Mouse (Mus musculus) hindbrain, embryonic 14.5 days (tissue): ENCODE data around the gene Sec61g. TPM values are rescaled to one million over a fixed set of nuclear protein-coding genes. Genes with fewer than 3 reads are reported as not detected.
"Not testable (repeated sequence)": the region's sequence is repeated elsewhere in the genome, so short reads cannot be mapped to it uniquely, and the experiment has no call there.

Experiments used
- ATAC-seq: fragments of 200-750 bp; cut with Nextera tagmentation; 2 replicates; pipeline ENCODE4 v1.8.0; 2017; ENCODE audit warnings: moderate number of reproducible peaks, mild to moderate bottlenecking, moderate TSS enrichment, moderate library complexity; ENCODE audit not compliant: low FRiP score
- DNase-seq: peaks from one replicate; pipeline ENCODE4 v3.0.0-alpha.2; 2015; ENCODE audit warnings: low spot score
- H3K27ac ChIP-seq: fragments of 300-500 bp; sonication (generic); 2 replicates; pipeline ENCODE4 v1.5.1; 2014; ENCODE audit warnings: mild to moderate bottlenecking, moderate library complexity
- H3K27me3 ChIP-seq: fragments of 300-500 bp; sonication (generic); 2 replicates; pipeline ENCODE4 v1.6.1; 2014; ENCODE audit warnings: mild to moderate bottlenecking, low read length, mixed read lengths; ENCODE audit not compliant: control insufficient read depth, insufficient read depth
- H3K36me3 ChIP-seq: fragments of 300-500 bp; sonication (generic); replicated peaks from 2 replicates; pipeline ENCODE4 v1.6.1; 2014; ENCODE audit not compliant: control insufficient read depth, insufficient read depth
- H3K4me1 ChIP-seq: fragments of 300-500 bp; sonication (generic); replicated peaks from 2 replicates; pipeline ENCODE4 v1.6.1; 2014; ENCODE audit warnings: antibody characterized with exemption, low read length, mixed read lengths; ENCODE audit not compliant: control insufficient read depth, insufficient read depth
- H3K4me2 ChIP-seq: fragments of 300-500 bp; sonication (generic); replicated peaks from 2 replicates; pipeline ENCODE4 v1.6.1; 2014; ENCODE audit warnings: mild to moderate bottlenecking, moderate library complexity
- H3K4me3 ChIP-seq: fragments of 300-500 bp; sonication (generic); replicated peaks from 2 replicates; pipeline ENCODE4 v1.5.1; 2014; ENCODE audit warnings: mild to moderate bottlenecking, low read length
- H3K9ac ChIP-seq: fragments of 300-500 bp; sonication (generic); 2 replicates; pipeline ENCODE4 v1.6.1; 2014
- H3K9me3 ChIP-seq: fragments of 300-500 bp; sonication (generic); 2 replicates; pipeline ENCODE4 v1.6.1; 2016; ENCODE audit warnings: low read length; ENCODE audit not compliant: control insufficient read depth
- WGBS: fragments of 180-500 bp; shearing (Covaris S2); extraction: QIAGEN DNeasy Blood & Tissue Kit; methylation state at CpG from one replicate; pipeline ENCODE4 v1.1.7; 2014; 5-methylcytosine and 5-hydroxymethylcytosine counted together
- polyA plus RNA-seq: library from polyadenylated mRNA; unstranded; fragments of >200 nt; fragmentation: Nextera tagmentation; extraction: Ambion mirVana; gene quantifications from 2 replicates; pipeline ENCODE4 v1.2.1, GENCODE M21; 2014

The Sec61g gene
- polyA plus RNA-seq, 1 experiment from 2014 or later, result 25.9 TPM

GRCm38 (mm10) chr11:16525724-16526123 is 17.4 kb upstream of the Sec61g start:
- H3K27ac ChIP-seq, result no peak overlapping the region
- no peak overlapping the region for H3K4me3 ChIP-seq
- H3K9me3 ChIP-seq, result no peaks in the 10 kb centered on the region
- H3K9ac ChIP-seq, result no peak overlapping the region
- no peaks in the 10 kb centered on the region for H3K36me3 ChIP-seq
- ATAC-seq (no peak), DNase-seq (no peak)
- H3K4me1 ChIP-seq, result no peaks in the 10 kb centered on the region
- no peaks in the 10 kb centered on the region for H3K27me3 ChIP-seq
- WGBS, result 56% methylated on average over 2 of the region's 2 CpGs
- H3K4me2 ChIP-seq, result no peak overlapping the region

- ATAC-seq (peak; percentile 69; the same call in 1 of the 2 replicates), DNase-seq (peak; percentile 90)
- Histone ChIP-seq H3K36me3 (no peaks in the 10 kb centered on the region), H3K4me3 (no peak overlapping the region), H3K4me1 (no peaks in the 10 kb centered on the region), H3K27me3 (no peaks in the 10 kb centered on the region), H3K4me2 (no peak overlapping the region), H3K9ac (no peak overlapping the region), H3K27ac (no peak overlapping the region), H3K9me3 (no peaks in the 10 kb centered on the region)
- WGBS, result 40% methylated on average over 3 of the region's 3 CpGs
These were observed 16.8 kb upstream of the Sec61g start for GRCm38 (mm10) chr11:16524917-16525640.

- H3K4me2 ChIP-seq, H3K36me3 ChIP-seq, H3K9ac ChIP-seq, H3K27ac ChIP-seq, H3K27me3 ChIP-seq, DNase-seq, H3K4me3 ChIP-seq, H3K9me3 ChIP-seq, H3K4me1 ChIP-seq: not testable (repeated sequence)
- 96% methylated on average over 16 of the region's 16 CpGs for WGBS
- 0 out of 2 replicates have a peak, but pooled peaks have one; percentile 17 for ATAC-seq
These were observed 6.8 kb upstream of the Sec61g start for GRCm38 (mm10) chr11:16515081-16515480.

- not testable (repeated sequence) for H3K27ac ChIP-seq, H3K4me3 ChIP-seq, H3K9me3 ChIP-seq, H3K9ac ChIP-seq, DNase-seq, H3K4me2 ChIP-seq, ATAC-seq, H3K4me1 ChIP-seq, H3K36me3 ChIP-seq, H3K27me3 ChIP-seq
- 76% methylated on average over 23 of the region's 23 CpGs for WGBS
These were observed 5.9 kb upstream of the Sec61g start for GRCm38 (mm10) chr11:16514221-16514620.

GRCm38 (mm10) chr11:16507385-16508051 is 766 bp downstream of the Sec61g start:
- DNase-seq, result no peak
- Histone ChIP-seq H3K27ac (peak overlapping the region; percentile 96), H3K9me3 (no peaks in the 10 kb centered on the region), H3K4me1 (peaks cover 14% of the 10 kb centered on the region), H3K4me2 (peak overlapping the region; percentile 73), H3K36me3 (peaks cover 35% of the 10 kb centered on the region), H3K9ac (peak overlapping the region; percentile 95), H3K27me3 (no peaks in the 10 kb centered on the region), H3K4me3 (peak overlapping the region; percentile 66)
- ATAC-seq, result peak; percentile 42; the same call in 1 of the 2 replicates
- WGBS, result 7% methylated on average over 26 of the region's 26 CpGs

- Histone ChIP-seq H3K9ac (no peak overlapping the region), H3K4me1 (peaks cover 14% of the 10 kb centered on the region), H3K36me3 (peaks cover 41% of the 10 kb centered on the region), H3K27me3 (no peaks in the 10 kb centered on the region), H3K4me3 (no peak overlapping the region), H3K27ac (no peak overlapping the region), H3K9me3 (no peaks in the 10 kb centered on the region), H3K4me2 (no peak overlapping the region)
- DNase-seq (no peak), ATAC-seq (no peak)
- WGBS, result 97% methylated on average over 6 of the region's 6 CpGs
These were observed 2.3 kb downstream of the Sec61g start for GRCm38 (mm10) chr11:16505999-16506398.

DNA sequence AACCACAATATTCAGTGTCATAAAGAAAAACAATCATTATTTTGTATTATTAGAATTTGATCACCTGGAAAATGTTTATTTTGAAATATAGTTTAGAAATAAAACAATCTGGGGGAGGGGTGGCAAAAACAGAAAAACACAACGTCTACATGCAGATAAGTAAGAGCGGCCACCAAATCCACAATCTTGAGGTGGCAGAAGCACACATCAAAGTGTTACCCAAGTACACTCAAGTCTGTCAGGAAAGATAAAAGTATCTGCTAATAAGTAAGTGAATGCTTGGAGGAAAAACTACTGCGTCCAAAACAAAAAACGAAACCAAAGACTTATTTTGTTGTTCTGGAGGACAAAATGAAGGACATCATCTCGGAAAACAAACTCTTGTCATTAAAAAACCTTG is 5.1 kb downstream of the Sec61g start:
- no peak for ATAC-seq
- 94% methylated on average over 5 of the region's 5 CpGs for WGBS
- H3K36me3 ChIP-seq, result peaks cover 57% of the 10 kb centered on the region

DNA sequence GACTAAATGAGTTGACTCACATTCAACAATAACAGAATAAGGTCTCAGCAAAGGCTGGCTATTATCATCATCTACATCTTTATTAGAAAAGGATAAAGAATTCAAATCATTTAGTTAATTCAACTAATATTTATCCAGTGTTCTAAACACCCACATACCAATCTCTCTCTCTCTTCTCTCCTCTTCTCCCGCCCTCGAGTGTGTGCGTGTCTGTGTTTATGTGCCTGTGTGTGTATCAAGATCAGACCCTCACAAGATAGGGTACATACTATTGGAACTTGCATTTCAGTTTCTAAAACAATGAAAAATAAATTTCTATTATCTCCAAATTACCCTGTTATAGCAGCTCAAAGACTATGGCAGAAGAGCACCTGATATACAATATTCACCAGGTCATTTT is 5.5 kb downstream of the Sec61g start:
- peaks cover 8% of the 10 kb centered on the region for H3K4me1 ChIP-seq
- no peak overlapping the region for H3K27ac ChIP-seq
- WGBS, result 94% methylated on average over 3 of the region's 3 CpGs
- no peak overlapping the region for H3K4me2 ChIP-seq
- no peaks in the 10 kb centered on the region for H3K9me3 ChIP-seq
- H3K36me3 ChIP-seq, result peaks cover 57% of the 10 kb centered on the region
- no peak overlapping the region for H3K4me3 ChIP-seq
- H3K9ac ChIP-seq, result no peak overlapping the region
- H3K27me3 ChIP-seq, result no peaks in the 10 kb centered on the region
- DNase-seq (no peak), ATAC-seq (no peak)

More for the DNA sequence above, 5.1 kb downstream of the Sec61g start:
- DNase-seq, result no peak
- Histone ChIP-seq H3K9ac (no peak overlapping the region), H3K9me3 (no peaks in the 10 kb centered on the region), H3K4me3 (no peak overlapping the region), H3K27ac (no peak overlapping the region), H3K27me3 (no peaks in the 10 kb centered on the region), H3K4me1 (peaks cover 8% of the 10 kb centered on the region), H3K4me2 (no peak overlapping the region)

DNA sequence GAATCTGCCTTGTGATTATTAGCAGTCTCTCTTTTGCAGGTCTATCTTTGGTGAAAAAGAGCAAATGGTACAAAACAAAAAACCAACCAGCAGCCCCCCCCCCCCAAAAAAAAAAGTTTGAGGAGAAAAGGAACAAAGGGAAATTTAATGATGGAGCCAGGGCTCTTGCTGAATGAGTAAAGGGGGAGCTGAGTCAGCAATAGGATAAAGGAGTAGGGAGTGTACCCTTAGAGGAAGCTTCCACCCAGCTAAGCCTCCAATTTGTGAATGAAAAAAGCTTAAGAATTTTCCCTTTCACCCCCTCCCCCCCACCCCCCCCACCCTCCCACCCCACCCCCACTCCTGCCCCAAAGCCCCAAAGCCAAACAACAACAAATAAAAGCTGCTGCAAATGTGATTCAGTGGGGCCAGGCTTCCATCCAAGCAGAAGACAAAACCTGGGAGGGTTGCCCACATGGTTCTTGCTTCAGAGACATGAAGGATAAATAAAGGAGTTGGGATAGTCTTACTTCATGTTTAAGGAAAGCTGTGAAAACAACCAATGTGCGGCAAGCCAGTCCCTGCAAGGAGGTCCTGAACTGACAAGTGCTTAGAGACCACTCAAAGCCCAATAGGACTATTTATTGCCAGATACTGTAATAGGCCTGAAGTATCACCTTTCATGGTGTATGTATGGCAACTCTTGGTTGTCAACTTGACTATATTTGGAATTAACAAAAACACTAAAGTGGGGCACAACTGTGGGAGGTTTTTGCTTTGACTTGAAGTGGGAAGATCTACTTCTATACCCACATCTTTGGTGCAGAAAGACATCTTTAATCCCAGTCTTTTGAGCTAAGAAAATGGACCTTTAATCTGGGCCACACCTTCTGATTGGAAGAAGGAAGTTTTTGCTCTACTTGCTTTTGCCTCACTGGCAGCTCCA is 9.3 kb downstream of the Sec61g start:
- WGBS, result 50% methylated on average over 1 of the region's 1 CpGs
- H3K9ac ChIP-seq, result no peak overlapping the region
- DNase-seq, result no peak

More for the DNA sequence above, 9.3 kb downstream of the Sec61g start:
- Histone ChIP-seq H3K27me3 (no peaks in the 10 kb centered on the region), H3K36me3 (peaks cover 37% of the 10 kb centered on the region), H3K27ac (no peak overlapping the region), H3K4me1 (no peaks in the 10 kb centered on the region), H3K4me3 (no peak overlapping the region), H3K9me3 (no peaks in the 10 kb centered on the region), H3K4me2 (no peak overlapping the region)
- no peak for ATAC-seq
